Mouse (Mus musculus): ENCODE results near the gene Psmb9. TPM values are rescaled to one million over a fixed set of nuclear protein-coding genes. Genes with fewer than 3 reads are reported as not detected.

The Psmb9 gene
- total RNA-seq, 2 experiments from 2014 or later: 3.2 to 4.6 TPM

GRCm38 (mm10) chr17:34143461-34143860 is 44.1 kb downstream of the Psmb9 start:
- intact Hi-C loops (cut with DNase I): loop anchor here (10.0 kb wide), 1 partner anchor 411 kb away; no protein-coding TSS in a partner anchor
- DNase-seq: no peak

GRCm38 (mm10) chr17:34143033-34143432 is 44.5 kb downstream of the Psmb9 start, which contains the start of gene H2-DMb2:
H2-DMb2 (plus strand) TSS chr17:34143307.
- DNase-seq: peak; percentile 70 to 73
- intact Hi-C loops (cut with DNase I): loop anchor here (10.0 kb wide), 1 partner anchor 412 kb away; no protein-coding TSS in a partner anchor

- intact Hi-C loops (cut with DNase I): loop anchor here (10.0 kb wide), 1 partner anchor 412 kb away; no protein-coding TSS in a partner anchor
- DNase-seq: no peak
Observed at GRCm38 (mm10) chr17:34142456-34143010, 45.0 kb downstream of the Psmb9 start.

GRCm38 (mm10) chr17:34141448-34141847 is 46.1 kb downstream of the Psmb9 start:
- intact Hi-C loops (cut with DNase I): loop anchor here (10.0 kb wide), 1 partner anchor 413 kb away; no protein-coding TSS in a partner anchor
- no peak for DNase-seq

- intact Hi-C loops (cut with DNase I): loop anchor here (10.0 kb wide), 1 partner anchor 415 kb away; no protein-coding TSS in a partner anchor
- no peak for DNase-seq
Observed at GRCm38 (mm10) chr17:34140240-34140639, 47.3 kb downstream of the Psmb9 start.

GRCm38 (mm10) chr17:34139416-34139815 is 48.1 kb downstream of the Psmb9 start:
- peak; percentile 16 to 51 for DNase-seq

GRCm38 (mm10) chr17:34138655-34139054 is 48.9 kb downstream of the Psmb9 start:
- intact Hi-C loops (cut with DNase I): no loop called here
- peak in 1 of 2 experiments; percentile 3 for DNase-seq

More at GRCm38 (mm10) chr17:34139416-34139815, 48.1 kb downstream of the Psmb9 start:
- intact Hi-C loops (cut with DNase I): no loop called here

- intact Hi-C loops (cut with DNase I): no loop called here
- no peak for DNase-seq
Observed at GRCm38 (mm10) chr17:34137601-34138000, 50.0 kb downstream of the Psmb9 start.

GRCm38 (mm10) chr17:34135297-34136224 is 52.0 kb downstream of the Psmb9 start:
- DNase-seq: peak; percentile 99 to 100
- intact Hi-C loops (cut with DNase I): loop anchor here (1.0 to 2.0 kb wide), 2 partner anchors 35 kb away; no protein-coding TSS in a partner anchor

GRCm38 (mm10) chr17:34134451-34134850 is 53.1 kb downstream of the Psmb9 start:
- no peak for DNase-seq
- intact Hi-C loops (cut with DNase I): loop anchor here (2.0 kb wide), 1 partner anchor 34 kb away; no protein-coding TSS in a partner anchor

- DNase-seq: peak in 1 of 2 experiments; percentile 38
- intact Hi-C loops (cut with DNase I): no loop called here
Observed at GRCm38 (mm10) chr17:34133289-34133688, 54.3 kb downstream of the Psmb9 start.

Other genes starting within 250 kb of the Psmb9 start
- gene Pfdn6, start 247.4 kb downstream of the Psmb9 start, total RNA-seq (2021): 10 to 100 TPM; 70.8 to 78.9 TPM
- 10 to 100 TPM; 12.4 to 12.6 TPM for gene Wdr46, start 247.1 kb downstream of the Psmb9 start, total RNA-seq (2021)
- 1 to 10 TPM; 2.7 to 3.7 TPM for gene B3galt4, start 236.3 kb downstream of the Psmb9 start, total RNA-seq (2021)
- 10 to 100 TPM; 36.3 to 36.8 TPM for gene Vps52, start 232.0 kb downstream of the Psmb9 start, total RNA-seq (2021)
- gene Rps18, start 231.8 kb downstream of the Psmb9 start, total RNA-seq (2021): 100 to 1,000 TPM; 566 to 572 TPM
- gene H2-K1, start 187.4 kb downstream of the Psmb9 start, total RNA-seq (2021): 10 to 100 TPM; 54.8 to 56.2 TPM
- gene Ring1, start 163.1 kb downstream of the Psmb9 start, total RNA-seq (2021): 10 to 100 TPM; 16.5 to 17.6 TPM
- 10 to 100 TPM; 80.8 to 88.1 TPM for gene H2-Ke6, start 159.7 kb downstream of the Psmb9 start, total RNA-seq (2021)
- 10 to 100 TPM; 81.7 to 84.4 TPM for gene Slc39a7, start 156.1 kb downstream of the Psmb9 start, total RNA-seq (2021)
- 10 to 100 TPM; 45.4 to 46.7 TPM for gene Rxrb, start 156.0 kb downstream of the Psmb9 start, total RNA-seq (2021)
- 1 to 10 TPM; 1.5 to 1.8 TPM for gene Col11a2, start 148.3 kb downstream of the Psmb9 start, total RNA-seq (2021)
- gene H2-Oa, start 95.4 kb downstream of the Psmb9 start, total RNA-seq (2021): under 1 TPM in 1 of 2 experiments, not detected in 1; 0.31 TPM
- gene H2-DMa, start 68.2 kb downstream of the Psmb9 start, total RNA-seq (2021): 1 to 10 TPM; 4.1 to 4.5 TPM
- gene Brd2, start 65.1 kb downstream of the Psmb9 start, total RNA-seq (2021): 100 to 1,000 TPM; 113 to 119 TPM
- 1 to 10 TPM in 1 of 2 experiments, under 1 TPM in 1; 0.98 to 1.1 TPM for gene H2-DMb2, start 44.5 kb downstream of the Psmb9 start, total RNA-seq (2021)
- gene H2-DMb1, start 34.7 kb downstream of the Psmb9 start, total RNA-seq (2021): under 1 TPM; 0.72 to 0.89 TPM
- 1 to 10 TPM; 6.7 to 7.0 TPM for gene Tap1, start 211 bp downstream of the Psmb9 start, total RNA-seq (2021)
- gene Psmb8, start 10.0 kb upstream of the Psmb9 start, total RNA-seq (2021): 10 to 100 TPM; 10.3 to 10.7 TPM
- gene Tap2, start 15.8 kb upstream of the Psmb9 start, total RNA-seq (2021): 10 to 100 TPM; 17.6 to 20.3 TPM
- under 1 TPM; 0.77 to 0.92 TPM for gene H2-Ob, start 51.1 kb upstream of the Psmb9 start, total RNA-seq (2021)
- 1 to 10 TPM; 4.4 to 4.7 TPM for gene H2-Ab1, start 69.9 kb upstream of the Psmb9 start, total RNA-seq (2021)
- 1 to 10 TPM; 4.9 to 5.4 TPM for gene H2-Aa, start 100.1 kb upstream of the Psmb9 start, total RNA-seq (2021)
- 1 to 10 TPM; 7.5 to 8.4 TPM for gene H2-Eb1, start 118.1 kb upstream of the Psmb9 start, total RNA-seq (2021)
- not detected for gene H2-Eb2, start 137.9 kb upstream of the Psmb9 start, total RNA-seq (2021)
- under 1 TPM; 0.22 to 0.30 TPM for gene Btnl2, start 167.1 kb upstream of the Psmb9 start, total RNA-seq (2021)
- gene Btnl1, start 189.4 kb upstream of the Psmb9 start, total RNA-seq (2021): not detected
- gene BC051142, start 211.1 kb upstream of the Psmb9 start, total RNA-seq (2021): not detected